Mouse (Mus musculus) inflammation-experienced regulatory T-cells, adult 6 months (primary cell): ENCODE measurements around the gene Ascl2. TPM values are rescaled to one million over a fixed set of nuclear protein-coding genes. Genes with fewer than 3 reads are reported as not detected.
A peak's percentile ranks its signal among the peaks of the same experiment; 100 is the strongest.

Experiments
- ATAC-seq: one replicate; pipeline ENCODE4 v1.8.0; 2017
- polyA plus RNA-seq, 3 experiments: library from polyadenylated mRNA; unstranded; fragments of 100-300 nt; shearing (Covaris generic); gene quantifications; one replicate each; pipeline ENCODE4 v1.2.1; 2017

The Ascl2 gene
- polyA plus RNA-seq, result 1 to 10 TPM in 2 of 3 experiments, not detected in 1; 1.9 to 5.4 TPM

GRCm38 (mm10) chr7:142968809-142969511 is at the start of gene Ascl2:
TSS of gene Ascl2 (minus strand) at chr7:142969264.
- no peak for ATAC-seq

- no peak for ATAC-seq
These were observed 48.1 kb upstream of the Ascl2 start for GRCm38 (mm10) chr7:143017181-143017580.

- no peak for ATAC-seq
These were observed 47.5 kb upstream of the Ascl2 start for GRCm38 (mm10) chr7:143016424-143017142.

- ATAC-seq, result no peak
These were observed 46.8 kb upstream of the Ascl2 start for GRCm38 (mm10) chr7:143015755-143016423.

- no peak for ATAC-seq
These were observed 46.0 kb upstream of the Ascl2 start for GRCm38 (mm10) chr7:143014862-143015659.

- no peak for ATAC-seq
These were observed 44.5 kb upstream of the Ascl2 start for GRCm38 (mm10) chr7:143013420-143014178.

GRCm38 (mm10) chr7:143012230-143012875 is 43.3 kb upstream of the Ascl2 start:
- no peak for ATAC-seq

- no peak for ATAC-seq
These were observed 42.2 kb upstream of the Ascl2 start for GRCm38 (mm10) chr7:143011226-143011625.

- ATAC-seq, result no peak
These were observed 40.9 kb upstream of the Ascl2 start for GRCm38 (mm10) chr7:143009996-143010395.

- no peak for ATAC-seq
These were observed 40.1 kb upstream of the Ascl2 start for GRCm38 (mm10) chr7:143008996-143009665.

GRCm38 (mm10) chr7:143008370-143008926 is 39.4 kb upstream of the Ascl2 start:
- ATAC-seq, result peak; percentile 69

- peak; percentile 59 for ATAC-seq
These were observed 38.7 kb upstream of the Ascl2 start for GRCm38 (mm10) chr7:143007599-143008369.

- no peak for ATAC-seq
These were observed 37.9 kb upstream of the Ascl2 start for GRCm38 (mm10) chr7:143006756-143007598.

GRCm38 (mm10) chr7:143006097-143006755 is 37.2 kb upstream of the Ascl2 start:
- no peak for ATAC-seq

GRCm38 (mm10) chr7:143005344-143006096 is 36.5 kb upstream of the Ascl2 start:
- peak; percentile 49 for ATAC-seq

GRCm38 (mm10) chr7:143004727-143005343 is 35.8 kb upstream of the Ascl2 start, which contains the start of gene Tspan32:
TSS of gene Tspan32 (plus strand) at chr7:143005046.
- peak; percentile 62 for ATAC-seq

- ATAC-seq, result no peak
These were observed 33.6 kb upstream of the Ascl2 start for GRCm38 (mm10) chr7:143002679-143003078.
